Mouse (Mus musculus) myocyte (in vitro differentiated cells): ENCODE data around the gene Rpl23. TPM values are rescaled to one million over a fixed set of nuclear protein-coding genes. Genes with fewer than 3 reads are reported as not detected.

Experiments used
- H3K27me3 ChIP-seq: one replicate; pipeline ENCODE4 v1.6.1; 2011; ENCODE audit not compliant: control insufficient read depth, insufficient read depth, insufficient read length
- H3K36me3 ChIP-seq: one replicate; pipeline ENCODE4 v1.6.1; 2011; ENCODE audit not compliant: control insufficient read depth, insufficient read depth
- H3K4me2 ChIP-seq: one replicate; pipeline ENCODE4 v1.6.1; 2011; ENCODE audit warnings: low read depth, control low read depth
- H3K4me3 ChIP-seq: one replicate; pipeline ENCODE4 v1.5.1; 2011; ENCODE audit warnings: mild to moderate bottlenecking, control low read depth, moderate library complexity
- H3K79me2 ChIP-seq: one replicate; pipeline ENCODE4 v1.6.1; 2011; ENCODE audit not compliant: control insufficient read depth, insufficient read depth
- H3ac ChIP-seq: one replicate; pipeline ENCODE4 v1.6.1; 2011; ENCODE audit not compliant: control insufficient read depth, insufficient read length
- CEBPB ChIP-seq: IDR thresholded peaks from 2 replicates; pipeline ENCODE4 v1.6.1; 2011; ENCODE audit warnings: mild to moderate bottlenecking, moderate library complexity; ENCODE audit not compliant: poor library complexity, insufficient read depth, severe bottlenecking
- E2F4 ChIP-seq: IDR thresholded peaks from one replicate; pipeline ENCODE4 v1.6.1; 2011; ENCODE audit warnings: mild to moderate bottlenecking, control low read depth, moderate library complexity; ENCODE audit not compliant: insufficient read depth
- MAX ChIP-seq: IDR thresholded peaks from one replicate; pipeline ENCODE4 v1.6.1; 2011; ENCODE audit warnings: low read depth, mild to moderate bottlenecking, control low read depth
- MYOD1 ChIP-seq, 3 experiments: IDR thresholded peaks; one replicate each; pipeline ENCODE4 v1.6.1; 2011; ENCODE audit warnings: control low read depth in 2 of 3, low read depth in 2 of 3, mild to moderate bottlenecking in 2 of 3, moderate library complexity in 1 of 3; ENCODE audit not compliant: insufficient read length in 2 of 3, control insufficient read depth in 1 of 3
- MYOG ChIP-seq, 3 experiments: IDR thresholded peaks; one replicate each; pipeline ENCODE4 v1.6.1; 2011; ENCODE audit warnings: control low read depth in 2 of 3, low read depth in 2 of 3, mild to moderate bottlenecking in 2 of 3; ENCODE audit not compliant: insufficient read length in 2 of 3, control insufficient read depth in 1 of 3, insufficient read depth in 1 of 3
- POLR2A ChIP-seq: IDR thresholded peaks from one replicate; pipeline ENCODE4 v1.6.1; 2011; ENCODE audit warnings: low read depth, mild to moderate bottlenecking, control low read depth, moderate library complexity; ENCODE audit not compliant: insufficient read length
- POLR2AphosphoS2 ChIP-seq: IDR thresholded peaks from one replicate; pipeline ENCODE4 v1.6.1; 2011; ENCODE audit warnings: low read depth, control low read depth; ENCODE audit not compliant: insufficient read length
- REST ChIP-seq: IDR thresholded peaks from one replicate; pipeline ENCODE4 v1.6.1; 2011; ENCODE audit warnings: mild to moderate bottlenecking, control low read depth, moderate library complexity; ENCODE audit not compliant: insufficient read depth, insufficient read length
- SRF ChIP-seq: IDR thresholded peaks from one replicate; pipeline ENCODE4 v1.6.1; 2011; ENCODE audit warnings: low read depth; ENCODE audit not compliant: control insufficient read depth, insufficient read length
- TCF12 ChIP-seq: IDR thresholded peaks from one replicate; pipeline ENCODE4 v1.6.1; 2011; ENCODE audit warnings: mild to moderate bottlenecking, control low read depth; ENCODE audit not compliant: poor library complexity, insufficient read depth, severe bottlenecking
- TCF3 ChIP-seq: IDR thresholded peaks from one replicate; pipeline ENCODE4 v1.6.1; 2011; ENCODE audit warnings: low read depth, control low read depth; ENCODE audit not compliant: insufficient read length
- USF1 ChIP-seq: IDR thresholded peaks from one replicate; pipeline ENCODE4 v1.6.1; 2011; ENCODE audit warnings: low read depth, mild to moderate bottlenecking, control low read depth, moderate library complexity
- polyA plus RNA-seq: library from polyadenylated mRNA; unstranded; fragments of >200 nt; fragmentation: generic; extraction: Trizol; gene quantifications from one replicate; pipeline ENCODE4 v1.2.1, GENCODE M21; 2012; ENCODE audit warnings: missing spikeins

Rpl23 gene
- polyA plus RNA-seq, 1 experiment = 1,321 TPM

DNA sequence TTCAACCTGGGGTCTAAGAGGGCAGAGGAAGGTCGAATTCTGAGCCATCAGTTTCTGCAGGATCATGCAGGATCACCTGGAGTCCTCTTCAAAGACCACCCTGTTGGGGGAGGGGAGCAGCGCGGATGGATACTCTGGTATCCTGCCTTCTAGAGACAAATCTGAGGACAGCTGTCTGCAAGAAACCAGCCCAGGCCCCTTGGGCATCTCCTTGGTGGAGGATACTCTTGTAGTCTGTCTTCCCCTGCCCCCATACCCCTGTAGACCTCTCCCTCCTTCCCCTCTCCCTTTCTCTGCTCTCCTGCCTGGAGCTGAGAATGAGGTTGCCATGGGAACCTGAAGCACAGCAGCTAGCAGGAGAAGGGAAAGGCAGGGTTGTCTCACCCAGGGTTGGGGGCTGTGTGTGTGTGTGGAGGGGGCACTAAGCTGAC lies 30.3 kb upstream of the Rpl23 start:
- H3K79me2 ChIP-seq = peaks cover 76% of the 10 kb centered on the region
- H3K4me3 ChIP-seq = no peak overlapping the region
- TF ChIP-seq SRF = no peak
- TF ChIP-seq POLR2A = no peak
- TF ChIP-seq TCF12 = no peak
- TF ChIP-seq E2F4 = no peak
- no peak for TF ChIP-seq MAX
- no peak for TF ChIP-seq TCF3
- no peak for TF ChIP-seq MYOD1 (IDR thresholded peaks at IDR 0.05; ENCODE audit: control insufficient read depth in 1 of 3, insufficient read length in 2 of 3, low read depth in 2 of 3)
- no peak for TF ChIP-seq REST
- no peak for TF ChIP-seq CEBPB
- no peak for TF ChIP-seq MYOG (IDR thresholded peaks at IDR 0.05; ENCODE audit: control insufficient read depth in 1 of 3, insufficient read depth in 1 of 3, insufficient read length in 2 of 3, low read depth in 2 of 3)
- TF ChIP-seq USF1 = no peak
- no peak for TF ChIP-seq POLR2AphosphoS2
- peaks cover 4% of the 10 kb centered on the region for H3K36me3 ChIP-seq
- no peaks in the 10 kb centered on the region for H3K27me3 ChIP-seq
- no peak overlapping the region for H3ac ChIP-seq
- no peak overlapping the region for H3K4me2 ChIP-seq

DNA sequence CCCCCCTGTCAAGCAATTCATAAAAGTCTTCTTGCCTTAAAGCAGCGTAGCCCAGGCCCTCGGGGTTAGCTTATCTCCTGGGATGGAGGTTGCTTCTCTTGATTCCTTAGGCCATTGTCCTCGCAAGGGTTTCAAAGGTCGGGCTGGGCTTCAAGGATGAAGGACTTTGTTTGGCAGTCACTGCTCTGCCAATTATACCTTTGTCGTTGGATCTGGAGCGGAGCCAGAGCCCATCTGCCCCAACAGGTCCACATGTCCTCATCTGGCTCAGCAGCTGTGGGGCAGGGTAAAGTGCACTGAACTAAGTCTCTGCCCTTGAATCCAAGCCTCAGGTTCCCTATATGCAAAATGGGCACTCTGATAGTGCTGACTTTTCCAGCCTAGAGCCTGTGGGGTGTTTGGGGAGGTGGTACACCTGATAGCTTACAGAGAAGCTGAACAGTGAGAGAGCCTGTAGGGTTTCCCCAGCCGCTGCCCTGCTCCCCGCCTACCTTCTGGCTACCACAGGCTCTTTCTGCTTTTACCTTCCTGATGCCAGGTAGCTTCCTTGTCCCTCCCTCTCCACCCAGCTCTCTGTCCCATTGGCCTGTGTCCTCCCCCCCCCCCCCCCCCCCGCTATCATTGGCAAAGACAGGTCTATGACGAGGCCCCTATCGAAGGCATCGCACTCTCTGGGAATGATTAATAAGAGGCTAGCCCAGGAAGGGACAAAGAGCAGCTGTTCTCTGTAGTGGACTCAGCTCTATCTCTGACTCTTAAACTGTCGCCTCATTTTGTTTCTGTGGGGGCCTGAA lies 29.5 kb upstream of the Rpl23 start:
- Histone ChIP-seq H3K4me3 (no peak overlapping the region), H3K4me2 (no peak overlapping the region), H3K79me2 (peaks cover 80% of the 10 kb centered on the region), H3ac (no peak overlapping the region), H3K27me3 (no peaks in the 10 kb centered on the region), H3K36me3 (peaks cover 8% of the 10 kb centered on the region)
- TF ChIP-seq MAX = no peak
- peak in 1 of 3 experiments; percentile 44 for TF ChIP-seq MYOD1 (IDR thresholded peaks at IDR 0.05; ENCODE audit: control insufficient read depth in 1 of 3, insufficient read length in 2 of 3, low read depth in 2 of 3)
- TF ChIP-seq POLR2A = no peak
- no peak for TF ChIP-seq E2F4

DNA sequence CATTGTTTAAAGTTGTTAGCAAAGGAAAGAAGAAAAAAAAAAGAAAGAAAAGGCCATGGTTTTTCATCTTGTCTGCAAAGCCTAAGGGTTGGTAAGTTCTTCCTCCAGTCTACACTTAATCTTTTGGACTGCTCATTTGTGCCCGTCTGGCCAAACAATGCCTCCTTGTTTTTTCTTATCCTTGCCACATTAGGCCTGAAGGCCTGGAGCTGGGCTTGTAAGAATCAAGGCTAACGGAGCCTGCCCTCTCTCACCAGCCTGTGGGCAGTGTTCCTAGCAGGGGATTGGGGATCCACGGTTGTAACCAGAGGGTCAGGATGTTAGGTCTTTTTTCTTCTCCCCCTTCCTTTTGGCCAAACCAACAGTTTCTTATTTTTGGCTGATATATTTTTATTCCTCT lies 28.7 kb upstream of the Rpl23 start:
- H3K36me3 ChIP-seq = peaks cover 9% of the 10 kb centered on the region
- H3K79me2 ChIP-seq = peaks cover 84% of the 10 kb centered on the region
- H3K27me3 ChIP-seq = no peaks in the 10 kb centered on the region
- TF ChIP-seq TCF3 (no peak), CEBPB (no peak), MYOD1 (IDR thresholded peaks at IDR 0.05; ENCODE audit: control insufficient read depth in 1 of 3, insufficient read length in 2 of 3, low read depth in 2 of 3) (no peak), MAX (no peak), USF1 (no peak), TCF12 (no peak), MYOG (IDR thresholded peaks at IDR 0.05; ENCODE audit: control insufficient read depth in 1 of 3, insufficient read depth in 1 of 3, insufficient read length in 2 of 3, low read depth in 2 of 3) (no peak), REST (no peak), E2F4 (no peak), POLR2A (no peak), SRF (no peak), POLR2AphosphoS2 (no peak)
- no peak overlapping the region for H3K4me2 ChIP-seq
- no peak overlapping the region for H3ac ChIP-seq
- no peak overlapping the region for H3K4me3 ChIP-seq

DNA sequence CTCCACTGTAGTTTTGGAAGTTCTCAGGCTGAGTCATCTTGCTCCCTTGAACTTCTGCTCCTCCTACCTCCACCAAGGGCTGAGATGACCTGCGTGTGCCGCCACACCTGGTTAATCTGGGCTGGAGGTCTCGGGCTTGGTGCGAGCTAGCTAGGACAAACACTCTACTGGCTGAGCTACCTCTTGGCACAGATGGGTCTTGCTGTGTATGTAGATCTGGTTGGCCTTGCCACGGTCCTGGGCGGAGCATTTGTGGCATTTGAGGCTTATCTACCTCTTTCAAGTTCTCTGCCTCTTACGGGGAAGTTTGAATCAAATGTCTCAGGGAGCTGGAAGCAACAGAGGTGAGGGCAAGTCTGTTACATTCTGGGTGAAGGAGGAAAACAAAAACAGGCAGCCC lies 28.1 kb upstream of the Rpl23 start:
- Histone ChIP-seq H3K27me3 (no peaks in the 10 kb centered on the region), H3K79me2 (peaks cover 84% of the 10 kb centered on the region), H3ac (no peak overlapping the region), H3K4me3 (no peak overlapping the region), H3K36me3 (peaks cover 9% of the 10 kb centered on the region), H3K4me2 (no peak overlapping the region)
- no peak for TF ChIP-seq MYOD1 (IDR thresholded peaks at IDR 0.05; ENCODE audit: control insufficient read depth in 1 of 3, insufficient read length in 2 of 3, low read depth in 2 of 3)
- no peak for TF ChIP-seq USF1
- TF ChIP-seq MAX = no peak
- no peak for TF ChIP-seq MYOG (IDR thresholded peaks at IDR 0.05; ENCODE audit: control insufficient read depth in 1 of 3, insufficient read depth in 1 of 3, insufficient read length in 2 of 3, low read depth in 2 of 3)
- no peak for TF ChIP-seq TCF12
- no peak for TF ChIP-seq POLR2A
- no peak for TF ChIP-seq TCF3
- TF ChIP-seq E2F4 = no peak
- TF ChIP-seq REST = no peak
- no peak for TF ChIP-seq POLR2AphosphoS2
- no peak for TF ChIP-seq SRF
- TF ChIP-seq CEBPB = no peak
